Mouse (Mus musculus): ENCODE results near the gene Usp7. TPM values are rescaled to one million over a fixed set of nuclear protein-coding genes. Genes with fewer than 3 reads are reported as not detected.

Gene Usp7
- polyA plus RNA-seq, 1 experiment from 2014 or later: 15.8 TPM

DNA sequence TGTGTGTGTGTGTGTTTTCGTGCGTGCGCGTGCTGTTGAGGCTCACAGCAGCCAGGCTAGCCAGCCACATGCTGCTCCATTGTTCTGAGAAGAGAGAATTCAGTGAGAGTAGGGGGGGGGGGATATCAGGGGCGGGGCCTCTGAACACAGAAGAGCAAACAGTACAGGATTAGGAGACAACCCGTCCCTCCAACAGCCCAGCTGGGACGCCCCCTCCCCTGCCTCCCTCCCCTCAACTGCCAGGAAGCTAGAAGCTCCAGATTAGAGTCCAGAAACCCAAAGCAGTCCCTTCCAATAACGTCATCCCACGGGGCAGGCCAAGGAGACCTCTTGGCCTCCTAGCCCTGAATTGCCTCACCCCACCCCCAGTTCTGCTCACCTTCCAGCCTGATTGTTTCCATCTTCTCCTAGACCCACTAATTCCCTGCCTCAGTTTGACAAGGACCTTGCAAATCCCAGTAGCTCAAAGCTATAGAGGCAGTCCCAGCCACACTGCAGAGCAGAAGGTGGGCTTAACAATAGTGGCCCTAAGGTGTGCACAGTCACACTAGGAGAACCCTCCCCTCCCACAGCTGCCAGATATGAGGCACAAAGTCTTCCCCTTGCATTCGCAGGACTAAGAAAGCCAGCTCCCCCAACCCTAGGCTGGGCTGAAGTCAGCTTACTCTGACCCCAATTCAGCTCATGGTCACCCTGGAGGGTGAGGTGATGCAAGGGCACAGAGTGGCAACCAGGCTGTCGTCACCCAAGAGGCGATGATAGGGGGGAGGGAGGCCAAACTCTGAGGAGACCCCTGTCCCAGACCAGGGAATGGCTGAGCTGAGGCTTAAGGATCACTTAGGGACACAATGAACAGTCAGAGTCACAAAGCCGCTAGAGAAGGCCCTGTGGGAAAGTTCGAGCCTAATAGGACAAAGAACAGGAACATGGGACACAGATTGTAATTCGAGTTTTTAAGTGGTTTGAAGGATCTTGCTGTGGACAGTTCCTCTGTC lies 121.8 kb downstream of the Usp7 start:
- peaks cover 19% of the 10 kb centered on the region for H3K36me3 ChIP-seq (replicated peaks; ENCODE audit: insufficient read depth, low read length)
- 21% methylated on average over 14 of the region's 15 CpGs for WGBS (ENCODE audit: insufficient replicate concordance)
- peak overlapping the region; percentile 83 for H3K9ac ChIP-seq (replicated peaks)
- ATAC-seq (no peak), DNase-seq (peak; percentile 47)
- H3K9me3 ChIP-seq (ENCODE audit: low read length): no peaks in the 10 kb centered on the region
- peaks cover 70% of the 10 kb centered on the region for H3K4me1 ChIP-seq (ENCODE audit: insufficient read depth)
- no peaks in the 10 kb centered on the region for H3K27me3 ChIP-seq (ENCODE audit: insufficient read depth, low read length)
- TF ChIP-seq EP300 (IDR thresholded peaks at IDR 0.05; ENCODE audit: low read depth) (no peak), CTCF (IDR thresholded peaks at IDR 0.05; ENCODE audit: low read depth) (no peak)
- H3K4me2 ChIP-seq (ENCODE audit: low read depth, low read length): peak overlapping the region; percentile 80
- H3K4me3 ChIP-seq (ENCODE audit: low read depth, low read length): peak overlapping the region; percentile 77
- peak overlapping the region; percentile 95 for H3K27ac ChIP-seq (ENCODE audit: low read depth)

DNA sequence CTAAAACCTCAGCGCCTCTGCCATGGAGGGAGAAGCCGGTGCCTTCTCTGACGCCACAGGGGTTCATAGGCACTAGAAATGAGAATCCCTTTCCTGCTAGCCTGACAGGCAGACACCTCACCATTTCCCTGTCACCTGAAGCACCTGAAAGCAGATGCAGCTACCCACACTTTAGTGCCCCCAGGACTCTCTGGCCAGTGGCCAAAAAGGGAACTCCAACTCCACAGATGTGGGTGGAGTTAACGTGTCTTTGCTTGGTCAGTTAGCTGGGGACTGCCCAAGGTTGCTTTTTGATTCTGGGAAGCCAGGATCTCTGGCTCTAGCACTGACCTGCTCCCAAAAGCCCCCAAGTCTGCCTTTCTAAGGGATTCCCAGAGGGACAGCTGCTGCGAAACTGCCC lies 122.7 kb downstream of the Usp7 start:
- peak overlapping the region; percentile 80 for H3K4me2 ChIP-seq (ENCODE audit: low read depth, low read length)
- H3K36me3 ChIP-seq (replicated peaks; ENCODE audit: insufficient read depth, low read length): peaks cover 22% of the 10 kb centered on the region
- H3K4me1 ChIP-seq (ENCODE audit: insufficient read depth): peaks cover 67% of the 10 kb centered on the region
- WGBS (ENCODE audit: insufficient replicate concordance): 80% methylated on average over 5 of the region's 5 CpGs
- TF ChIP-seq CTCF (IDR thresholded peaks at IDR 0.05; ENCODE audit: low read depth) (no peak), EP300 (IDR thresholded peaks at IDR 0.05; ENCODE audit: low read depth) (no peak)
- no peaks in the 10 kb centered on the region for H3K27me3 ChIP-seq (ENCODE audit: insufficient read depth, low read length)
- peak overlapping the region; percentile 36; the same call in 1 of the 2 replicates for H3K9ac ChIP-seq (replicated peaks)
- ATAC-seq (no peak), DNase-seq (no peak)
- H3K4me3 ChIP-seq (ENCODE audit: low read depth, low read length): peak overlapping the region; percentile 77; the same call in 1 of the 2 replicates
- peak overlapping the region; percentile 44; the same call in 1 of the 2 replicates for H3K27ac ChIP-seq (ENCODE audit: low read depth)
- H3K9me3 ChIP-seq (ENCODE audit: low read length): no peaks in the 10 kb centered on the region

- TF ChIP-seq EP300 (IDR thresholded peaks at IDR 0.05; ENCODE audit: low read depth): no peak
- no peak for TF ChIP-seq CTCF (IDR thresholded peaks at IDR 0.05; ENCODE audit: low read depth)
- Histone ChIP-seq H3K4me2 (ENCODE audit: low read depth, low read length) (no peak overlapping the region; the same call in 1 of the 2 replicates), H3K27me3 (ENCODE audit: insufficient read depth, low read length) (no peaks in the 10 kb centered on the region), H3K4me3 (ENCODE audit: low read depth, low read length) (no peak overlapping the region), H3K4me1 (ENCODE audit: insufficient read depth) (peaks cover 60% of the 10 kb centered on the region), H3K36me3 (replicated peaks; ENCODE audit: insufficient read depth, low read length) (peaks cover 32% of the 10 kb centered on the region), H3K9ac (replicated peaks) (no peak overlapping the region), H3K9me3 (ENCODE audit: low read length) (no peaks in the 10 kb centered on the region), H3K27ac (ENCODE audit: low read depth) (no peak overlapping the region)
- ATAC-seq (no peak), DNase-seq (no peak)
- 83% methylated on average over 2 of the region's 2 CpGs for WGBS (ENCODE audit: insufficient replicate concordance)
Observed at GRCm38 (mm10) chr16:8668386-8668785, 123.7 kb downstream of the Usp7 start.

DNA sequence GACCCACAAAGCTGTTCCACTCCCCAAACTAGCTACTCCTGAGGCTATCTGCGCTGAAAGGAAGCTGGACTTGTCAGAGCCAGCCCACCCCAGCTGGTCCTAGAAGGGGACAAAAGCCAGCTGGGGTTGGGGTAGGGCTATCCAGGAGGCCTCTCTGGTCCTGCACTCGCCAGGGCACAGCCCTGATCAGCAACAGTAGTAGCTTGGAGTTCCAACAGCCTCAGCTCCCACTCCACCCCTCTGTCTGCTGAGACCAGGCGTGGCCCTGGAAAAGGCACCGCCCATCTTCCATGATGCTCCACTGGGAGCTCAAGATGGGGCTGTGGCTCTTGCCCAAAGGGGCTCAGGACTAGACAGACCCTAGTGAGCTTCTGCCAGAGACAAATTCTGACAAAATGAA lies 124.3 kb downstream of the Usp7 start:
- no peak for TF ChIP-seq CTCF (IDR thresholded peaks at IDR 0.05; ENCODE audit: low read depth)
- TF ChIP-seq EP300 (IDR thresholded peaks at IDR 0.05; ENCODE audit: low read depth): no peak
- Histone ChIP-seq H3K9ac (replicated peaks) (peak overlapping the region; percentile 28; the same call in 1 of the 2 replicates), H3K36me3 (replicated peaks; ENCODE audit: insufficient read depth, low read length) (peaks cover 37% of the 10 kb centered on the region), H3K4me1 (ENCODE audit: insufficient read depth) (peaks cover 54% of the 10 kb centered on the region), H3K27me3 (ENCODE audit: insufficient read depth, low read length) (no peaks in the 10 kb centered on the region), H3K4me2 (ENCODE audit: low read depth, low read length) (peak overlapping the region; percentile 51), H3K9me3 (ENCODE audit: low read length) (no peaks in the 10 kb centered on the region), H3K4me3 (ENCODE audit: low read depth, low read length) (peak overlapping the region; percentile 5; the same call in 1 of the 2 replicates), H3K27ac (ENCODE audit: low read depth) (peak overlapping the region; percentile 77)
- 77% methylated on average over 4 of the region's 4 CpGs for WGBS (ENCODE audit: insufficient replicate concordance)
- DNase-seq (no peak), ATAC-seq (no peak)

- DNase-seq (peak; percentile 65), ATAC-seq (no peak)
- Histone ChIP-seq H3K27ac (ENCODE audit: low read depth) (peak overlapping the region; percentile 77), H3K36me3 (replicated peaks; ENCODE audit: insufficient read depth, low read length) (peaks cover 43% of the 10 kb centered on the region), H3K4me1 (ENCODE audit: insufficient read depth) (peaks cover 50% of the 10 kb centered on the region), H3K27me3 (ENCODE audit: insufficient read depth, low read length) (no peaks in the 10 kb centered on the region), H3K4me3 (ENCODE audit: low read depth, low read length) (peak overlapping the region; percentile 5; the same call in 1 of the 2 replicates), H3K9ac (replicated peaks) (peak overlapping the region; percentile 28; the same call in 1 of the 2 replicates), H3K9me3 (ENCODE audit: low read length) (no peaks in the 10 kb centered on the region), H3K4me2 (ENCODE audit: low read depth, low read length) (peak overlapping the region; percentile 51)
- WGBS (ENCODE audit: insufficient replicate concordance): 52% methylated on average over 7 of the region's 7 CpGs
- TF ChIP-seq EP300 (IDR thresholded peaks at IDR 0.05; ENCODE audit: low read depth) (no peak), CTCF (IDR thresholded peaks at IDR 0.05; ENCODE audit: low read depth) (no peak)
Observed at GRCm38 (mm10) chr16:8667261-8667660, 124.8 kb downstream of the Usp7 start.

GRCm38 (mm10) chr16:8666452-8666851 lies 125.7 kb downstream of the Usp7 start:
- no peaks in the 10 kb centered on the region for H3K9me3 ChIP-seq (ENCODE audit: low read length)
- DNase-seq (no peak), ATAC-seq (0 out of 2 replicates have a peak, but pooled peaks have one; percentile 10)
- H3K36me3 ChIP-seq (replicated peaks; ENCODE audit: insufficient read depth, low read length): peaks cover 51% of the 10 kb centered on the region
- TF ChIP-seq CTCF (IDR thresholded peaks at IDR 0.05; ENCODE audit: low read depth) (no peak), EP300 (IDR thresholded peaks at IDR 0.05; ENCODE audit: low read depth) (no peak)
- 0 out of 2 replicates have a peak overlapping the region, but pooled peaks have one; percentile 23 for H3K4me2 ChIP-seq (ENCODE audit: low read depth, low read length)
- 15% methylated on average over 2 of the region's 2 CpGs for WGBS (ENCODE audit: insufficient replicate concordance)
- H3K4me1 ChIP-seq (ENCODE audit: insufficient read depth): peaks cover 50% of the 10 kb centered on the region
- no peak overlapping the region for H3K4me3 ChIP-seq (ENCODE audit: low read depth, low read length)
- H3K27me3 ChIP-seq (ENCODE audit: insufficient read depth, low read length): no peaks in the 10 kb centered on the region
- H3K9ac ChIP-seq (replicated peaks): no peak overlapping the region; the same call in 1 of the 2 replicates
- peak overlapping the region; percentile 77; the same call in 1 of the 2 replicates for H3K27ac ChIP-seq (ENCODE audit: low read depth)

Measured in liver, postnatal 0 days (tissue).